Mouse (Mus musculus) ES-Bruce4 (cell line): ENCODE data around the gene Tmem247.

Source experiments
- CTCF ChIP-seq: IDR thresholded peaks from one replicate; pipeline ENCODE4 v1.8.1; 2011; ENCODE audit warnings: low read depth, low read length
- POLR2A ChIP-seq: IDR thresholded peaks from one replicate; pipeline ENCODE4 v1.8.1; 2011; ENCODE audit warnings: low read length; ENCODE audit not compliant: insufficient read depth

DNA sequence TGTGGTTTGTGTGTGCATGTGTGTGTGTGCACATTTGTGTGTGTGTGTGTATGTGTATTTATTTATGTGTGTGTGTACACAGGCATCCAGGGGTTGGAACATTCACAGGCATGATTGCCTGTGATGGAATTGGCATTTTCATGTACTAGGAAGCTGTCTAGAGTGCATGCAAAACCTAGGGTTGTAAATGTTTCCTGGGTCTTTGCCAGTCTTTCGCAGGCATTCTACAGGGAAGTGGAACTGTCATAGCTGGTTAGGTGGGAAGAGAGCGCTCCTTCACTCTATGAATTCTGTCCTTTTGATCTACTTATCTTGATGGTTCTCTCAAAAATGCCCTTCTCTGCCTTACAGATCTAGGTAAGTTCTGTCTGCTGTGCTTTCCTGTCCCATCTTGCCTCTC is 19.9 kb downstream of the Tmem247 start:
- TF ChIP-seq POLR2A (no peak), CTCF (no peak)
